Mouse (Mus musculus) left cerebral cortex, adult 2 months (tissue): Measurements from ENCODE around the gene Slc35a1. TPM values are rescaled to one million over a fixed set of nuclear protein-coding genes. Genes with fewer than 3 reads are reported as not detected.

Experiments used
- DNase-seq, 2 experiments: peaks; one replicate each; pipeline ENCODE4 v3.0.0; 2021 to 2022; ENCODE audit warnings: low spot score in 2 of 2, mixed read lengths in 1 of 2; ENCODE audit errors: extremely low spot score in 1 of 2
- H3K27ac ChIP-seq: fragments of 200-600 bp; 2 replicates; pipeline ENCODE4 v1.8.1; 2022
- H3K4me3 ChIP-seq: fragments of 200-600 bp; 2 replicates; pipeline ENCODE4 v1.8.1; 2022
- CTCF ChIP-seq: fragments of 200-600 bp; IDR thresholded peaks from 2 replicates; pipeline ENCODE4 v1.8.1; 2022; ENCODE audit warnings: antibody characterized with exemption, mild to moderate bottlenecking, moderate library complexity
- intact Hi-C: fragments of 180-260 bp; cut with DNase I; formaldehyde crosslinking; loops from one replicate; pipeline ENCODE4 v1.15.1; 2025
- total RNA-seq, 2 experiments: library from RNA; stranded (reverse); gene quantifications; 2 replicates each; pipeline ENCODE4 v1.2.3; 2021

The Slc35a1 gene
- total RNA-seq, 2 experiments from 2014 or later: 18.6 to 21.8 TPM

- intact Hi-C loops: loop anchor here (2.0 kb wide), 1 partner anchor 73 kb away; the partner anchor contains the start of gene Slc35a1
- no peak for TF ChIP-seq CTCF
- no peak for DNase-seq
- Histone ChIP-seq H3K4me3 (peak overlapping the region; percentile 64), H3K27ac (peak overlapping the region; percentile 98; the same call in 1 of the 2 replicates)
Measured at GRCm38 (mm10) chr4:34613571-34614145, 73.6 kb downstream of the Slc35a1 start.

Other genes starting within 250 kb of the Slc35a1 start
- gene Akirin2, start 136.5 kb downstream of the Slc35a1 start, total RNA-seq: 100 to 1,000 TPM in 1 of 2 experiments, 10 to 100 TPM in 1; 97.9 to 111 TPM
- 10 to 100 TPM; 41.6 to 42.4 TPM for gene Orc3, start 72.5 kb downstream of the Slc35a1 start, total RNA-seq
- 10 to 100 TPM; 21.3 to 27.7 TPM for gene Rars2, start 72.5 kb downstream of the Slc35a1 start, total RNA-seq
- 1 to 10 TPM; 1.8 to 2.1 TPM for gene Cfap206, start 42.8 kb upstream of the Slc35a1 start, total RNA-seq
- not detected for gene Gm136, start 68.8 kb upstream of the Slc35a1 start, total RNA-seq
- 10 to 100 TPM; 20.4 to 21.0 TPM for gene Smim8, start 91.0 kb upstream of the Slc35a1 start, total RNA-seq
- gene Zfp292, start 195.5 kb upstream of the Slc35a1 start, total RNA-seq: 10 to 100 TPM; 27.5 to 28.2 TPM
- not detected for gene Cga, start 206.3 kb upstream of the Slc35a1 start, total RNA-seq